Mouse (Mus musculus) right cerebral cortex, adult 2 months (tissue): ENCODE measurements around the gene Spire2.
A peak's percentile ranks its signal among the peaks of the same experiment; 100 is the strongest.

Experiments used
- DNase-seq, 2 experiments: peaks; one replicate each; pipeline ENCODE4 v3.0.0; 2021 to 2022; ENCODE audit warnings: low spot score in 2 of 2

Gene Spire2

GRCm38 (mm10) chr8:123333864-123334263 is 1.4 kb downstream of the Spire2 start:
- peak; percentile 25 to 34 for DNase-seq

DNA sequence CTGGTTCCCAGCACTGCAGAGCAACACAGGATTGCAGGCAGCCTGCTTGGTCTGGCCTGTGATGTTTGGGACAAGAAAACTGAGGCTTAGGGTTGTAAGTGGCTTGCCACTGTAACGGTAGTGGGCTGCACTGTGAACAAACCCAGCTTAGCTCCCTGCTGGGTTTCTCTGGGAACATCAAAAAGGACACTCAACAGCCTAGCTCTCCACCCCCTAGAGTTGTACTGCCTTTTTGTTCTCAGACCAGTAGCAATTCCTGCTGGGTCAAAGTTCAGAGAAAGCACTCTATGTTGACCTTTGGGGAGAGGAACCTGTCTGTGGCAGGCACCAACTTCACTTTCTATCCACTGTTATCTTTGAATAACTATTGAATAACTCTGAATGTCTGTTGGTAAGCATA is 2.0 kb downstream of the Spire2 start:
- no peak for DNase-seq

DNA sequence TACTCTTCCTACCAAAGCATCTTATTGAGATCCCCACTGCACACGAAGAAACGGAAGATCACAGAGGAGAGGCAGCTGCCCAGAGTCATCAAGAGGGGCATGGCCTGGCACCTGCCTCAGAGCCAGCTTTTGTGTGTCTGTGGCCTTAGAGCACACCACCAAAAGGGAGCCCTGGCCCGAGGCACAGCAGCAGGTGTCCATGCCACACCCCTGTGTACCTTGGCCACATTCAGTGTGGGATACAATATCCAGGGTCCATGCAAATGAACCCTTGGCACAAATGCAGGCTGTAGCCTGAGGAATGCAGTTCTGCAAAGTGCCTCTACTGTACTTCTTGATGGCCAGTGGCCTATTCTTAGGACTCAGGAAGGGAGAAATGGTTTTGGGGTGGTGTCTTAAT is 5.0 kb downstream of the Spire2 start:
- no peak for DNase-seq

DNA sequence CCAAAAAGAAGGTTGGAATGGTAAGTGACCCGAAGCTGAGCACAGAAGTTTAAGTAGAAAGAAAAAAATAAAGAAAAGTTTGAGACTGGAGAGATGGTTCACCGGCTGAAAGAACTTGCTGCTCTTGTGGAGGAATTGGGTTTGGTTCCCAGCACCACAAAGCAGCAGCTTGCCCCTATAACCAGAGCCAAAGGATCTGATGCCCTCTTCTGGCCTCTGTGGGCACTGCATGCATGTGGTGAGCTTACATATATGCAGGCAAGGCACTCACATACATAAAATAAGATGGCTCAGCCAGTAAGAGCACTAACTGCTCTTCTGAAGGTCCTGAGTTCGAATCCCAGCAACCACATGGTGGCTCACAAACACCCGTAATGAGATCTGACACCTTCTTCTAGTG is 7.6 kb downstream of the Spire2 start:
- DNase-seq, result no peak

DNA sequence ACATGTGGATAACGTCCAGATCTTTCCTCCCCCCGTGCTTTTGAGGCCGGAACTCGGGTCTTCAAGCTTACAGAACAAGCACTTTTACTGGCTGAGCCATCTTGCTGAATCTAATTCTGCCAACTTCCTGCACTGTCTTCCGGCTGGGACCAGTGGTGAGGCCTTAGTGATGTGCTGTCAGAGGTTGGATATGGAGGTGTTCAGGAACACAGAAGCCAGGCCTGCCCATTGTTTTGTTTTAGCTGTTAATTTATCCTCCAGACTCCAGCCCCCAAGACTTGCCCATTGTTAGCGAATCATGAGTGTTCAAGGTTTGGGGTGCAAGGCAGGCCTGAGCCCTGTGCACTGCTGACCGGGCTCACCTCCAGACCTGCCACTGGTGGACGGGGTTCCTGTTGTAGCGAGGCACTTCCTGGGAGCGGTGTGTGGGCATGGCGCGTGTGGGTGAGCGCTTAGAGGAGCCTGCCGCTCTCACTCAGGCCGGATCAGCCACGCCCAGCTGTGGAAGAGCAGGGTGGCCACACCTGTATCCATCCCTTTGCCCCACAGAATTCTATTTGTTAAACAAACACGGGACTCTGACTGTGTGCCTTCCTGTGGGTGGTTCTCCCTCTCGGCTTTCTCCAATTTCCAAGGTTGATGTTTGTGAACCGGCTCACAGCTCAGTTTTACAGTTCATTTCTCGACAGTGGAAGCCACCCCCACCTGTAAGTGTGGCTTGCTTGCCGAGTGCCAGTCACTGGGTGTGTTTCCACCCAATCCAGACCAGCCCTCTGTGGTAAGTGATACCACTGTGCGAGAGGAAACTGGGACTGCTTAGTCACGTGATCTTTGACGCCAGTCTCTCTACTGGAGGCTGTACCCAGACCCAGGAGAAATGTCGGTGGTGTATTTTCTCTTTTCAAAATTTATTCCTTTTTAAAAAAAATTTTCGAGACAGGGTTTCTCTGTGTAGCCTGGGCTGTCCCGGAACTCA is 8.8 kb downstream of the Spire2 start:
- DNase-seq, result no peak

GRCm38 (mm10) chr8:123342253-123342652 is 9.7 kb downstream of the Spire2 start:
- DNase-seq, result no peak

DNA sequence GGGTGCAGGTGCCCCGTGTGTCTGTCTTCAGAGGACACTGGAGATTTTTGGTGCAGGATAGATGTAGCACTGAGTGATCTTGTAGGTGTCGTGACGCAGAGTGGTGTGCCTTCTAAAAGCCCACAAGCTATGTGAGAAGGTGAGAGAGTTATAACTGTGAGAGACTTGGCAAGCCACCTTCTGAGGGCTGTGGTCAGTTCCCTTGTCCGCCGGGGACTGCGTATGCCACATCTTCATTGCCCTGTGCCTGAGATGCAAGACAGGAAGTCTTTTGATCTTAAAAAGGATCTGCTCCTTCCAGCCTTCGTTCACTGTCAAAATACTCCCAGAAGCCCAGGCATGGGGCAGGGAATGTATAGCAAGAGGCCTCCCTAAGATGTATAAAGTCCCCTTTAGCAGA is 10.4 kb downstream of the Spire2 start:
- no peak for DNase-seq

GRCm38 (mm10) chr8:123343422-123343821 is 10.9 kb downstream of the Spire2 start:
- DNase-seq, result no peak

- no peak for DNase-seq
Measured at GRCm38 (mm10) chr8:123345135-123345534, 12.6 kb downstream of the Spire2 start.

DNA sequence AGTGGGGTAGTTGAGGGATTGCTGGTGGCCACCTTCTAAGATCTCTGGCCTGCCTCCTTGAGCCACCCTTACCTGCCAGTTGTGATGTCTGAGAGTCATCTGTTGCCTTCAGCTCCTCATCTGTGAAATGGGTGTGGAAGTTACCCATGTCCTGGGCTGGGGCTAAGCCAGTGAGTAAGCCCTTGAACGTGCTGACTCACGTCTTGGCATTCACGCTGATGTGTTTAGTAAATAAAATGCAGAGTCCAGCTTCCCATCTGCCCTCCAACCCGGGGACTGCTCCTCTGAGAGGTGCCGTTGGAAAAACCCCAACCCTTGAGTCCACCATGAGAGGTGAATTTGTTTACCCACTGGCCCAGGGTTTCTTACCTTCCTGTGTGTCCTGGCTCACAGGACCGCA is 13.3 kb downstream of the Spire2 start:
- no peak for DNase-seq

- DNase-seq, result no peak
Measured at GRCm38 (mm10) chr8:123347293-123347692, 14.8 kb downstream of the Spire2 start.

GRCm38 (mm10) chr8:123348237-123348843 is 15.8 kb downstream of the Spire2 start:
- peak in 1 of 2 experiments; percentile 30 for DNase-seq

DNA sequence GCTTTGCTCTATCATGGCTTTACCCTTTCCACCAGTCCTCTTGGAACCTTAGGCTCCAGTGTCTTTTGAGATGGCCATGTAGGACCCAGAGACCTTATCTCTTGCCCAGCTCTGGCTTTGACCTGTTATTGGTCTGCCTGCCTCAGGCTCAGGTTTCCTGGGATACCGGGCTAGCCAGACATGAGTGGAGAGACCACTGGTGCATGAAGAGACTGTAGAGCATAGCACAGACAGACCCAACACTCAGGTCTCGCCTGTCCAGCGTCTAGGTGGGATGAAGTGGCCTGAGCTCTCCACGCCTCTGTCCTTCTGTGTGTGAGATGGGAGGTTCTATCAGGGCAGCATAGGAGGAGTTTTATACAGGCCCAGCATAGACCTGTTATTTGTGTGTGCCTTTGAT is 16.6 kb downstream of the Spire2 start:
- no peak for DNase-seq

- no peak for DNase-seq
Measured at GRCm38 (mm10) chr8:123352118-123352517, 19.6 kb downstream of the Spire2 start.

GRCm38 (mm10) chr8:123352786-123353185 is 20.3 kb downstream of the Spire2 start:
- peak; percentile 49 to 50 for DNase-seq

DNA sequence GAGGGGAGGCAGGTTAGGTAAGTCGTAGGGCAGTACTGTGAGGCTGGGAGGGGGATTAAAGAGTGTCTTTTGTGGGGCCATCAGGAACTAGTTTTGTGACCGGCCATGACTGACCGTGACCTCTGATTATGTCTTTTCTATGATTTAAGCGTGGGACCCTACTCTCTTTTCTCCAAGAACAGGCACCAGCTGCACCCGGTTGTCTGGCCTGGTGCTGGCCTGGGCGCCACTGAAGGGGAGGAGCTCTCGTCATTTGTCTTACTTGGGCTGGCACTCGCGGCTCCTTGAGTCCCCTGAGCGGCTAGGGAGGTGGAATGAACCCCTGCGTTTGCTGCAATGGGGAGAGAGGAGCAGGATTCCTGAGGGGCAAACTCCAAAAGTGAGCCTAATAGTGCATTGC is 20.7 kb downstream of the Spire2 start:
- DNase-seq, result no peak

DNA sequence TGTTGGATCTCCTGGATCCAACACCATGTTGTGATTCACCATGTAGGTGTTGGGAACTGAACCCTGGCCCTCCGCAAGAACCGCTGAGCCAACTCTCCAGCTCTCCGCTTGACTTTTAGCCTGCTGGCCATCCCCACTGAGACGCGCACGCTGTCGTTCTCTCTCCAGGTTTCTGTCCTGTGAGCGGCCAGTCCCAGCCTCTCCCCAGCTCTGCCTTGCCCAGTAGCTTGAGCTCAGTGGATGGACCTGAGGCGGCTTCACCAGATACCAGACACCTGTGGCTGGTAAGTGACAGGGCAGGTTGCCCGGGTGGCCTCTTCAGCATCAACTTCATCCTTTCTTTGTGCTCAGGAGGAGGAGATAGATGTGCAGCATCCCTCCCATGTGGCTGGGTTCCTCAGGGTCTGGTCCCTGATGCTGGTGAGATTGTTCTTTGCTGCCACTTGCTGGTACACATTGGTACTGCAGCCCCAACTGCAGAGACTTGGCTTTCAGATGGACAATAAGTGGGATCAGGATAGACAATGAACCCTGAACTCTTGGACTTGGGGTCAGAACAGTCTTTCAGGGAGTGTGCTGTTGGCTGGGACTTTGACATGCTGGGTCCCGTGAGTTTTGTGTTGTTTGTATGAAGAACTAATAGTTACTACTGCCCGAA is 28.7 kb downstream of the Spire2 start:
- DNase-seq, result peak; percentile 90 to 93

- peak; percentile 94 to 96 for DNase-seq
Measured at GRCm38 (mm10) chr8:123373403-123374238, 41.1 kb downstream of the Spire2 start, which contains the start of gene Tcf25. Tcf25 (plus strand) TSS chr8:123373753.

DNA sequence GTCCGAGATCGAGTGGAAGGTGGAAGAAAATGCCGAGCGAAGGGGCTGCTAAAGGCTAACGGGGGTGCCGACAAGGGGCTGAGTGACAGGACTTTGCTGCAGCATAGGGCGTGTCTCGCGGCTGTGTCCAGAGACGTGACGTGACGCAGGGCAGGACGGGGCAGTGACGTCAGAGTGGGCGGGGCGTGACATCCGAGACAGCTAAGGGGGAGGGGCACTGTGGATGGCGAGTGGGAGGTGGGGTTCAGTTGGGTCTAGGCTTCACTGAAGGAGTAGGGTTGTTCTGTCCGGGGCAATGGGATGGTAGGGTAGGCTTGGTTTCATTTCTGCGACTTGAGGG is 41.7 kb downstream of the Spire2 start:
- peak; percentile 94 for DNase-seq

DNA sequence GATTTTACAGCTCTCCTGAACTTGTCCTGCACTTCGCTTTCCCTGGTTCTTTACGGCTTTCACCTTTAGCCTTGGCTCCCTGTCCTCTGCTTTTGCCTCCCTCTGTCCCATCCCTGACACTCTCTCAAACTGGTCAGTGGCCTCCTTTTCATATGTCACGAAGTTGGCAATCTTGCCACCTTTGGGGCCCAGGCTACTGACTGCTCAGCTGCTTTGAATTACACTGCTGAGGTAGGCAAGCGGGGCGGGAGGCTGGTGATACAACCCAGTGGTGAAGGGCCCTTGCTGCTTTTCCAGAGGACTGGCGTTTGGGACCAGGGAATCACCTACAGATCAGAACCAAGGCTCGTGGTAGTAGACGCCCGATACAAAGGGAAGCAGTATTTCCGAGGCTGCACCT is 43.2 kb downstream of the Spire2 start:
- DNase-seq, result no peak

- no peak for DNase-seq
Measured at GRCm38 (mm10) chr8:123376106-123376505, 43.6 kb downstream of the Spire2 start.

DNA sequence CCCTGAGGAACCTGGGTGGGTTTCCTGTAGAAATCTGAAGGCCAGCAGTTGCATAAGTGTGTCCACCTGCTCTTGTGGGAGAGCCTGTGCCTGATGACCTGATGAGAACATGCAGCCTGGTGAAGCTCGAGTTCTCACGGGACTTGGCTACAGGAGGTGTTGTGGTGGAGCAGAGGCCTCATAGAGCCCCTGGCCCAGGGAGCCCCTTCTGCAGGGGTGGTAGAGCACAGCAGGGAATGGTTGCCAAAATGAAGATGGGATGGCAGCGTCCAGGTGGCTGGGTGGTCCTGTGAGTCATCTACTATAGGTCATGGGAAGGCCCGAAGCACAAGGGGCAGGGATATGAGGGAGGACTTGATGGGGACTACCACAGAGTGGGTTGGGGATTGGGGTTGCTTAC is 49.2 kb downstream of the Spire2 start:
- no peak for DNase-seq
